Mouse (Mus musculus) heart, embryonic 15.5 days (tissue): ENCODE data around the gene Tmco1. TPM values are rescaled to one million over a fixed set of nuclear protein-coding genes. Genes with fewer than 3 reads are reported as not detected.
"Not testable (repeated sequence)": the region's sequence is repeated elsewhere in the genome, so short reads cannot be mapped to it uniquely, and the experiment has no call there.

ENCODE experiments used
- ATAC-seq: fragments of 200-750 bp; cut with Nextera tagmentation; replicated peaks from 2 replicates; pipeline ENCODE4 v1.8.0; 2017; ENCODE audit warnings: low read depth, moderate TSS enrichment; ENCODE audit not compliant: insufficient number of reproducible peaks, insufficient read depth, low FRiP score
- H3K27ac ChIP-seq: fragments of 300-500 bp; sonication (generic); 2 replicates; pipeline ENCODE4 v1.5.1; 2015; ENCODE audit warnings: mild to moderate bottlenecking, inconsistent platforms
- H3K27me3 ChIP-seq: fragments of 300-500 bp; sonication (generic); 2 replicates; pipeline ENCODE4 v1.6.1; 2015; ENCODE audit warnings: inconsistent platforms
- H3K36me3 ChIP-seq: fragments of 300-500 bp; sonication (generic); 2 replicates; pipeline ENCODE4 v1.6.1; 2015; ENCODE audit warnings: mild to moderate bottlenecking, inconsistent platforms
- H3K4me1 ChIP-seq: fragments of 300-500 bp; sonication (generic); replicated peaks from 2 replicates; pipeline ENCODE4 v1.6.1; 2015; ENCODE audit warnings: inconsistent platforms
- H3K4me2 ChIP-seq: fragments of 300-500 bp; sonication (generic); 2 replicates; pipeline ENCODE4 v1.6.1; 2015; ENCODE audit warnings: inconsistent platforms, mild to moderate bottlenecking, moderate library complexity
- H3K4me3 ChIP-seq: fragments of 300-500 bp; sonication (generic); 2 replicates; pipeline ENCODE4 v1.5.1; 2015; ENCODE audit warnings: mild to moderate bottlenecking, inconsistent platforms
- H3K9ac ChIP-seq: fragments of 300-500 bp; sonication (generic); 2 replicates; pipeline ENCODE4 v1.6.1; 2015; ENCODE audit warnings: mild to moderate bottlenecking, inconsistent platforms
- H3K9me3 ChIP-seq: fragments of 300-500 bp; sonication (generic); replicated peaks from 2 replicates; pipeline ENCODE4 v1.6.1; 2016; ENCODE audit warnings: inconsistent platforms
- WGBS: fragments of 180-500 bp; shearing (Covaris S2); methylation state at CpG from one replicate; pipeline ENCODE4 v1.1.7; 2015; ENCODE audit warnings: mixed read lengths; 5-methylcytosine and 5-hydroxymethylcytosine counted together
- polyA plus RNA-seq: library from polyadenylated mRNA; unstranded; fragments of >200 nt; fragmentation: Nextera tagmentation; extraction: Ambion mirVana; gene quantifications from 2 replicates; pipeline ENCODE4 v1.2.1, GENCODE M21; 2015

The Tmco1 gene
- polyA plus RNA-seq, 1 experiment from 2014 or later, result 81.9 TPM

GRCm38 (mm10) chr1:167339177-167339781 is 31.1 kb downstream of the Tmco1 start:
- no peaks in the 10 kb centered on the region for H3K36me3 ChIP-seq
- 78% methylated on average over 8 of the region's 9 CpGs for WGBS
- no peak overlapping the region for H3K4me2 ChIP-seq
- H3K9ac ChIP-seq, result no peak overlapping the region
- H3K27me3 ChIP-seq, result peaks cover 4% of the 10 kb centered on the region
- H3K4me3 ChIP-seq, result no peak overlapping the region
- no peak for ATAC-seq
- no peaks in the 10 kb centered on the region for H3K9me3 ChIP-seq
- H3K27ac ChIP-seq, result no peak overlapping the region
- peaks cover 4% of the 10 kb centered on the region; the same call in 1 of the 2 replicates for H3K4me1 ChIP-seq

- Histone ChIP-seq H3K36me3 (no peaks in the 10 kb centered on the region), H3K27ac (no peak overlapping the region), H3K4me3 (peak overlapping the region; percentile 58), H3K9ac (peak overlapping the region; percentile 53), H3K27me3 (peaks cover 4% of the 10 kb centered on the region), H3K4me2 (peak overlapping the region; percentile 92), H3K9me3 (no peaks in the 10 kb centered on the region), H3K4me1 (peaks cover 4% of the 10 kb centered on the region; the same call in 1 of the 2 replicates)
- WGBS, result 1% methylated on average over 47 of the region's 47 CpGs
- peak; percentile 63; the same call in 1 of the 2 replicates for ATAC-seq
Observed at GRCm38 (mm10) chr1:167340111-167340787, 32.1 kb downstream of the Tmco1 start.

- Histone ChIP-seq H3K27ac (no peak overlapping the region), H3K27me3 (peaks cover 4% of the 10 kb centered on the region), H3K4me1 (peaks cover 4% of the 10 kb centered on the region; the same call in 1 of the 2 replicates), H3K4me2 (peak overlapping the region; percentile 92), H3K9ac (no peak overlapping the region), H3K9me3 (no peaks in the 10 kb centered on the region), H3K36me3 (no peaks in the 10 kb centered on the region), H3K4me3 (no peak overlapping the region)
- no peak for ATAC-seq
- 91% methylated on average over 3 of the region's 3 CpGs for WGBS
Observed at GRCm38 (mm10) chr1:167340910-167341528, 32.8 kb downstream of the Tmco1 start.

DNA sequence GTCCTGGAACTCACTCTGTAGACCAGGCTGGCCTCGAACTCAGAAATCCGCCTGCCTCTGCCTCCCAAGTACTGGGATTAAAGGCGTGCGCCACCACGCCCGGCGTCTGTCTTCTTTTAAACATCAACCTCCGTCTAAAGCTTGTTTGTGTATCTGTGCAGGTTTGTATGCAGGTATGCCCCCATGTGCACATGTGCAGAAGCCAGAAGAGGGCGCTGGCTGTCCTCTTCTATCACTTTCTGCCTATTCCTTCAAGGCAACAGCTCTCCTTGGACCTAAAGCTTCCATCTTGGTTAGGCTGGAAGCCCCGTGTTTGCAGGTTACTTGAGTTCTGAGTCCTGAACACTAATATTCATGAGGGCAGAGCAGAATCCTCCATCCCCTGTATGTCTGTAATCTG is 34.7 kb downstream of the Tmco1 start:
- Histone ChIP-seq H3K9ac (no peak overlapping the region), H3K27ac (no peak overlapping the region), H3K4me1 (peaks cover 4% of the 10 kb centered on the region; the same call in 1 of the 2 replicates), H3K4me2 (no peak overlapping the region), H3K27me3 (peaks cover 4% of the 10 kb centered on the region), H3K4me3 (no peak overlapping the region), H3K36me3 (no peaks in the 10 kb centered on the region), H3K9me3 (no peaks in the 10 kb centered on the region)
- no peak for ATAC-seq
- 86% methylated on average over 10 of the region's 10 CpGs for whole genome bisulfite sequencing

DNA sequence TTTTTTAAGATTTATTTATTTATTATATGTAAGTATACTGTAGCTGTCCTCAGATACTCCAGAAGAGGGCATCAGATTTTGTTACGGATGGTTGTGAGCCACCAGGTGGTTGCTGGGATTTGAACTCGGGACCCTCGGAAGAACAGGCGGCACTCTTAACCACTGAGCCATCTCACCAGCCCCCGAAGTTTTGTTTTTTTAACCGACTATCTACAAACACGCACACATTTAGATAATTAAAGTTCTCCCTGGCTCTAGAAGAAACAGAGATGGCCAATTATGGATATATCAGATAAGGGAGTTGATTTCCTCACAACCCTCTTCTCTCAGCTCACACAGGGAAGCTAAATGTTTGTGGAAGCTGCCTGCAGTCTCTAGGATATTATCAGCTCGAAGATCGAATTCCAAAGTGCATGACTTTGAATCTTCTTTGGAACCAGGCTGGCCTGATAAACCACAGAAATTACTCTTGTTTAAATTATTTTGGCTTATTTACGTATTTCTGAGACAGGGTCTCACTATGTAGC is 37.9 kb downstream of the Tmco1 start:
- not testable (repeated sequence) for H3K9me3 ChIP-seq, H3K27me3 ChIP-seq, H3K4me2 ChIP-seq, ATAC-seq, H3K36me3 ChIP-seq, H3K9ac ChIP-seq, H3K4me3 ChIP-seq, H3K27ac ChIP-seq, H3K4me1 ChIP-seq
- WGBS, result 80% methylated on average over 10 of the region's 10 CpGs

- ATAC-seq, H3K4me1 ChIP-seq, H3K36me3 ChIP-seq, H3K27me3 ChIP-seq, H3K9me3 ChIP-seq, H3K4me3 ChIP-seq, H3K9ac ChIP-seq: not testable (repeated sequence)
- peak overlapping the region; percentile 88 for H3K4me2 ChIP-seq
- H3K27ac ChIP-seq, result 0 out of 2 replicates have a peak overlapping the region, but pooled peaks have one; percentile 80
- 66% methylated on average over 3 of the region's 3 CpGs for WGBS
Observed at GRCm38 (mm10) chr1:167349206-167349605, 41.0 kb downstream of the Tmco1 start.

DNA sequence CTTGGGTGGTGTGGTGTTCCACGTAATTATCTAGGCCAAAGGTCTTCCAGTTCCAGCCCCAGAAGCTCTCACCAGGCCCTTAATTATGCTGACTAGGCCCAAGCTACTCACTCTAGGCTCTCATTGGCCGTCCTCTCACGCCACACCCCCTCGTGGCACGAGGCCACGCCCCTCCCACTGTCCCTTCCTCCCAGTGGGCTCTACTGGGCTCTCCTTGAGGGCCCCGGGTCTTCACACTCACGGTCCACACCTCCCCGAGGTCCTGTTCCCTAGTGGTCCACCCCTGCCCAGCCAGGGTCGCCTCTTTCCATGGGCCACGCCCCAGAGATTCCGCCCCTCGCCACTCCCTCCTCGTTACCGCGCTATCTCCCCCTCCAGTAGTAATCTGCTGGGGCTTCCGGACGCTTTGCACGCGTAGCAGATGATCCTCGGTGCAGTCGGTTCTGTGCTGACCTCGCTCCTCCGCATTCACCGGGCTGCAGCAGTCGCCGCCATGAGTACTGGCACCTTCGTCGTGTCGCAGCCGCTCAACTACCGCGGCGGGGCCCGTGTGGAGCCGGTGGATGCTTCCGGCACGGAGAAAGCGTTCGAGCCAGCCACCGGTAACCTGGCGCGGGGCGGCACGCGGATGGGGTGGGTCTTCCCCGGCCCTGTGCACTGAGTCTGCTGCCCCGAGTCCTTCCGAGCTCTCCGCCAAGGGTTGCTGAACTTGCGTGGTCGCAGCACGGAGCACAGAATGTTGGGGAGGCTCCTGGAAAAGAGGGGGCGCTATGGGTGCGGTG is 41.8 kb downstream of the Tmco1 start, which contains the start of gene Aldh9a1:
Aldh9a1 (plus strand) TSS at position 177 of the 782 bp plus-strand sequence.
- Histone ChIP-seq H3K9ac (peak within 1 kb of the TSS; percentile 79), H3K36me3 (0 out of 2 replicates have a peak, but pooled peaks cover 5% of the 10 kb centered on the region), H3K4me3 (peak within 1 kb of the TSS; percentile 80), H3K4me2 (peak within 1 kb of the TSS; percentile 88), H3K4me1 (peaks cover 4% of the 10 kb centered on the region; the same call in 1 of the 2 replicates), H3K27me3 (no peaks in the 10 kb centered on the region), H3K27ac (peak within 1 kb of the TSS; percentile 80), H3K9me3 (no peaks in the 10 kb centered on the region)
- ATAC-seq, result peak; percentile 98
- WGBS, result under 1% methylated on average over 55 of the region's 55 CpGs

DNA sequence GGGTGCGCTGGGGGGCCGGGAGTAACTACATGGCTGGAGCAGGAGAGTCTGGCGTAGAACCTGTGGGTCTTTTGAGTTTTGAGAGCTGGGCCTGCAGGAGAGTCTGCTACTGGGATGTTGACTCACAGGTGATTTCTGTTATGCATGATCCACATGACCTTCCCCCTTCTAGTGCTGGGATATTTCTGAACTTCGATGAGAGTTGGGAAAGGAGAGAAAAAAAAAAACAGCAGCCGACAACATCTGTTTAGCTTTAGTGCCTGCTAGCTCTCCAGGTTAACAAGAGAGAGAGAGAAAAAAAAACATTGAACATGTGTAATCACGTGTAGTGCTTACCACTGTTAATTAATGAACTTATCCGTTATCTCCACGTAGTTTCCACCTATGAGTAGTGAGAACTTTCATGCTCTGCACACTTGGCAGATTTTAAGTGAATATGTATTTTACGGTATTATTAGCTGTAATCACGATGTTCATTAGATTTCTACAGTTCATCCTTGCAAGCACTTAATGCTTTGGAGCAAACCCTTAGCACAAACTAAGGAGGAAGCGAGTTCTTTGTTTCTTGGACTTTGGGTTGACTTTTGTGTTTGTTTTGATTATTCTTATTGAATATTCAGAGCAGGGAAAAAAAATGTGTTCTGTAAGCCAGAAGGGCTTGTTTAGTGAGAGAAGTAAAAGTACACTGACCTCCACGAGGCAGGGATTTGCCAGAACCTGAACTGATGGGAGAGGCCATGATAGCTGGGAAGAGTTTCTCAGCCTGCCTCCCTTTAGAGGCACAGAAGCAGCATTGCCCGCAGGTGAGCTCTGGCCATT is 42.6 kb downstream of the Tmco1 start:
- peak overlapping the region; percentile 79 for H3K9ac ChIP-seq
- H3K9me3 ChIP-seq, result no peaks in the 10 kb centered on the region
- peak overlapping the region; percentile 80 for H3K4me3 ChIP-seq
- H3K27me3 ChIP-seq, result no peaks in the 10 kb centered on the region
- peak overlapping the region; percentile 80 for H3K27ac ChIP-seq
- peak overlapping the region; percentile 88 for H3K4me2 ChIP-seq
- peaks cover 4% of the 10 kb centered on the region; the same call in 1 of the 2 replicates for H3K4me1 ChIP-seq
- no peak; the same call in 1 of the 2 replicates for ATAC-seq
- 30% methylated on average over 13 of the region's 13 CpGs for WGBS
- peaks cover 5% of the 10 kb centered on the region; the same call in 1 of the 2 replicates for H3K36me3 ChIP-seq

GRCm38 (mm10) chr1:167352403-167352802 is 44.2 kb downstream of the Tmco1 start:
- peaks cover 4% of the 10 kb centered on the region; the same call in 1 of the 2 replicates for H3K4me1 ChIP-seq
- peaks cover 6% of the 10 kb centered on the region; the same call in 1 of the 2 replicates for H3K36me3 ChIP-seq
- WGBS, result 87% methylated on average over 14 of the region's 14 CpGs
- H3K9me3 ChIP-seq, result no peaks in the 10 kb centered on the region
- ATAC-seq, result no peak
- H3K27ac ChIP-seq, result no peak overlapping the region
- no peak overlapping the region for H3K4me3 ChIP-seq
- H3K27me3 ChIP-seq, result no peaks in the 10 kb centered on the region
- no peak overlapping the region for H3K9ac ChIP-seq
- no peak overlapping the region for H3K4me2 ChIP-seq

DNA sequence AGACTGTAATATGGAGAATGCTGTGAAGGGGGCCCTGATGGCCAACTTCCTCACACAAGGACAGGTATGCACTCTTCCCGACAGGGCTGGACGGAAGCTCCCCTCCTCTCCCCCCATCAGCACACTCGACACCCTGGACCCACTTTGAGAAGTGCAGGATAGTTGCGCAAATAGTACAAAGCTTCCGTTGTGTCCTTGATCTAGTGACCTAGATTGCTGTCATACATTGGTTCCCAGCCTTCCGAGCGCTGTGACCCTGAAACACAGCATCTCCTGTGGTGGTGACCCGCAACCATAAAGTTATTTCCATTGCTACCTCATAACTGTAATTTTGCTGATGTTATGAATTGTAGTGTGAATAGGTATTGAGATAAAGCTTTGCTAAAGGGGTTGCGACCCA is 49.2 kb downstream of the Tmco1 start:
- H3K9me3 ChIP-seq, result no peaks in the 10 kb centered on the region
- H3K27ac ChIP-seq, result no peak overlapping the region
- no peak for ATAC-seq
- H3K4me2 ChIP-seq, result no peak overlapping the region
- H3K9ac ChIP-seq, result no peak overlapping the region
- no peak overlapping the region for H3K4me3 ChIP-seq
- WGBS, result 94% methylated on average over 9 of the region's 9 CpGs
- no peaks in the 10 kb centered on the region for H3K27me3 ChIP-seq
- H3K36me3 ChIP-seq, result peaks cover 23% of the 10 kb centered on the region; the same call in 1 of the 2 replicates
- H3K4me1 ChIP-seq, result no peaks in the 10 kb centered on the region
